Mouse (Mus musculus): ENCODE measurements at regions not wholly inside any gene's neighbourhood (a gene's known extent, or its start where the extent isn't known, plus 50 kb on each side); places are given as distances from the start of the nearest gene placed in this dataset.

- TF ChIP-seq CTCF (conservative IDR thresholded peaks at IDR 0.05; ENCODE audit: insufficient read depth, insufficient read length, low read depth, low read length) = no peak
- TF ChIP-seq POLR2A (IDR thresholded peaks at IDR 0.05; ENCODE audit: low read depth, low read length) = no peak
Observed at GRCm38 (mm10) chr15:41165534-41165933, 1031.4 kb downstream of the 9330182O14Rik start.

Measured in kidney, adult 2 months (tissue).